Mouse (Mus musculus) kidney, adult 10 weeks (tissue): Measurements from ENCODE around the gene BC028528. TPM values are rescaled to one million over a fixed set of nuclear protein-coding genes. Genes with fewer than 3 reads are reported as not detected.

ENCODE experiments used
- polyA plus RNA-seq: library from polyadenylated mRNA; stranded (reverse); fragments of 350-450 nt; fragmentation: Illumina TruSeq; extraction: RNeasy Lipid Tissue Mini Kit (QIAGEN cat#74804); gene quantifications from one replicate; pipeline ENCODE4 v1.2.3, GENCODE M21; 2014; ENCODE audit warnings: low read depth, low replicate concordance

Gene BC028528
- polyA plus RNA-seq = 14.9 TPM

DNA sequence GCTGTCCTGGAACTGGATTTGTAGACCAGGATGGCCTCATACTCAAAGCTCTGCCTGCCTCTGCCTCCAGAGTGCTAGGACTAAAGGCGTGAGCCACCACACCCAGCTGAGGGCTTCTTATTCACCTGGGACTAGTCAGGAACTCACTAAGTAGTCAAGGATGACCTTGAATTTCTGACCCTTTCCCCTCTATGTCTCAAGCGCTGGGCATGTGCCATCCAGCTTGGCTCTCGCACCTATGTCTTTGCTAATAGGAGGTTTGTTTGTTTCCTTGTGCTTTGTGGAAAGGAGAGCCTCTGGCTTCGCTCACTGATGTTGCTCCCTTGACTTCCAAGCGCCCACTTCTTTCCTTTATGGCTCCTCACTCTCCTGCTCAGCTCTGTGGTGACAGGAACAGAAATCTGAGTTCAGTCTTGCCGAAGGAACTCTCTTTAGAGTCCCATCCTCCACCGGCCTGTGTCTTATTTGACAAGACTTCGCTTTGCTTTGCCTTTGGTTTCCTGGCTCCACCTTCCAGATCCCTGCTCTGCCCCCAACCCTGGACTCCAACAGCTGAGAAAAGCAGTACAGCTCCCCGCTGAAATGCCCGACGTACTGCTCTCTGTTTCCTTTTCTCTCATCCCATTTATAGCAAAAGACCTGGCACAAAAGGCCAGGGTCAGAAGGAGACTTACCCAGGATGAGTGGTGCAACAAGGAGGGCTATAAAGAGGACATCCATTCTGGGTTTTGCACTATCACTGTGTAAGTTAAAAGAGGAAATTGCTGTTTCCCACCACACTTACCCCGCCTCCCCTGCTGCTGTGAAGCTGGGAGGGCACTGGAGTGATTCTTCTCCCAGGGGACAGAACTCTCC is at the start of gene BC028528:
Gene BC028528 (minus strand): TSS at position 795 of the 855 bp plus-strand sequence.

DNA sequence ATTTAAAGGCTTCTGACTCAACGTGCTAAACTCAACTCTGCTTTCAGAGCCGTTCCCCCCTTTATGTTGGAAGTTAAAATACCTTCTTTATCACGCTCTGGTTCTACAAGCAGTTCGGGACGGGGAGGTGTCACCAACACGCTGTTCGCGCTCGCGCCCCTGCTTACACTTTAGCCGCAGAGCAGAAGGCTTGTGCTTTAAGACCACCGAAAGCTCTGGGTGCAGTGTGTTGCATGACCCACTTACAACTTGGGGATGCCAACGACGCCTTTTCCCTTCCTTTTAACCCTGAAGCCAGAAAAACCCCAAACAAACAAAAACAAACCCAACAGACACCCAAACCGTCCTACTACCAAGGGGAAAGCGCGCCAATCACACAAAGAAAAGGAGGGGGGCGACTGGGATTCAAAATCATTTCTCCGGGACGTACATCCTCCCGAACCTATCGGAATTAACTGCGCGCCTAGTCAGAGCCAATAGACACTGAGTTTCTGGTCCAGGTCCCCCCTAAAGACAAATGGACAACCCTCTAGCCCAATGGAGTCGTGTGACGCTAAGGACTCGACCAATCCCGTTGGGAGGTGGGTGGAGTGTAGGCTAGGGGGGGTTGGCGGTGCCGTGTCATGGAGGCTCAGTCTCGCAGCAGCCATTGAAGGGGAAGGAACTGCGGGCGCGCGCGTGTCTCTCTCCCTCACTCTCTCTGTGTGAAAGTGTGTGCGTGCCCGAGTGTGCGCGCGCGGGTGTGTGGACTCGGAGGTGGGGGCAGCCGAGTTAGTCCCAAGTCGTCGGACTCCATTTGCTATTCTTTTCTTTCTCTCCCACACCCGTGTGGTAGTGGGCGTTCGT is 37.1 kb upstream of the BC028528 start, which contains the start of gene Anp32e:
Gene Anp32e (plus strand): TSS at position 589 of the 846 bp plus-strand sequence.

DNA sequence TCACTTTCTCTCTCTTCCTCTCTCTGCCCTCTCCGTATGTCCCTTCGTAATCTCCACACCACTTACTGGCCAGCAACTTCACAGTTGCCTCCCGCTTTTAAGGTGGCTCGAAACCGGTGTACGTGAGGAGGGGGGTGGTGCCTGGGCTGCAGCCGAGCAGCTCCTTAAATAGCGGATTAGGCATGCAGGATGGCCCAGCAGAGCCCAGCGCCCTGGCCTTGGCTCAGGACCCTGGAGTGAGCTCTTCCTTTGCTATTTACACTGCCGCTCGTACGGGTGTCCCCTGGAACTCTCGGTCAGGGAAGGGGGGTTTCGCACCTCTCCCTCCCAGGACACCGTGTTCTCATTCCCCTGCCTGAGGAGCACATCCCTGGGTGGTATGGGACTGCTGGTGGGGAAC is 12.8 kb upstream of the BC028528 start, which contains the start of gene Car14:
Gene Car14 (minus strand): TSS at position 124 of the 400 bp plus-strand sequence.

DNA sequence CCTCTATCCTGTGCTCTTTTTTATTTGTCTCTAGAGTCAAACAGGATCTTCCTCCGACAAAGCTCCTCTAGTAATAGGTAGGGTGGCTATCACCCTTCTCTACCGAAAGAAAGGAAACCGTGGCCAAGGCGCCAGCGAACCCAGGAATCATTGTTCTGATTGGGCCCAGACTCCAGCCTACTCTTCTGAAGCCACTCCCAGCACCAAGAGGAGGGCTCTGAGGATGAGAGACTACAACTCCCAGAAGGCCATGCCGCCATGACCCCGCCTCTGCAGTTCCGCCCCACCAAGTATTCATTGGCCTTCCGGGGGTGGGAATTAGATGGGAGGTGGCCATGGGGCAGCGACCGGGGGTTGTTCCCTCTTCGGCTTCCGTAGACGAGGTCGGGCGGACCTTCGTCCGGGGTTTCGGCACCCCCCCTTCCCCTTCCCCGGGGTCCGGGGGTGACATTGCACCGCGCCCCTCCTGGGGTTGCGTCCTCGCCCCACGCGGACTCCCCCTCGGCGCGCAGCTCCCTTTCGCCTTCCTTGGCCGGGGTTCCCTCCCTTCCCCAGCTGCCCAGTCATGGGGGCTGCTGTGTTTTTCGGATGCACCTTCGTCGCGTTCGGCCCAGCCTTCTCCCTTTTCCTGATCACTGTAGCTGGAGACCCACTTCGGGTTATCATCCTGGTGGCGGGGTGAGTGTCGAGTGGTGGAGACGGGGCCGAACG is 2.0 kb upstream of the BC028528 start, which contains the start of gene Aph1a:
Gene Aph1a (plus strand): TSS at position 364 of the 711 bp plus-strand sequence.

DNA sequence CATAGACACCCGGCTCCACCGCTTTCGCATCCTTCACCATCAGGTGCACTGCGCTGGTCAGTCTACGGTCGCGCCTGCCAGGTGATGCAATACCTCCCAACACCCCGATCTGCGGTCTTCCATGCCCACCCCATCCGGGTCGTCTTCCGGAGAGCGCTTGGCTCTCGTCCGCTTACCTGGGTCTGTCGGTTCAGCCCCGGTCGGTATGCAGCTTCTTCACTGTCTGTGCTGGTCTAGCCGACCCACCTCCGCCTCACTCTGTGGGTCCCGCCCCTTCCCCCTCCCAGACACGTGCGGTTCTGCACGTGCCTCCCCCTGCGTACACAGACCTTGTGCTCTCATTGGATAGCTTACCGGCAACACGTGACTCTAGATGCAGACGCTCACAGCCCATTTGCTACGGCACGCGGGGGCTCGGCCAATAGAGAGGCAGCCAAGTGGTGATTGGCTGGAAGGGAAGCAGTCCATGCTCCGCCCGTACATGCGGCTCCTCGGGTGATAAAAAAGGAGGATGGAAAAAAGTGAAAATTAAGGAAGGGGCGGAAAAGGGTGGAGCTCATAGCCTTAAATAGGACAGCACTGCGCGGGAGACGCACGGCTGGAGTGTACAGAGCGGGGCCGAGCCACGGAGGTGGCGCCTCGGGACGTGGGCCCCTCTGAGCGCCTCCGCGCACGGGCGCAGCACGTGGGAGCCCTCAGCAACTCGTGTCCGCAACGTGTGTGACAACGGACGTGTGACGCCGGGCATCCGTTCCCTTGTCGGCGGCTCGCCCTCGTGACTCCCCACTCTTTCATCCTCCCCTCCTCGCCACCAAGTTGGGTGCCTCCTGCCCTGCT is 9.6 kb downstream of the BC028528 start, which contains the start of gene Ciart:
Gene Ciart (minus strand): TSS at position 273 of the 837 bp plus-strand sequence.

DNA sequence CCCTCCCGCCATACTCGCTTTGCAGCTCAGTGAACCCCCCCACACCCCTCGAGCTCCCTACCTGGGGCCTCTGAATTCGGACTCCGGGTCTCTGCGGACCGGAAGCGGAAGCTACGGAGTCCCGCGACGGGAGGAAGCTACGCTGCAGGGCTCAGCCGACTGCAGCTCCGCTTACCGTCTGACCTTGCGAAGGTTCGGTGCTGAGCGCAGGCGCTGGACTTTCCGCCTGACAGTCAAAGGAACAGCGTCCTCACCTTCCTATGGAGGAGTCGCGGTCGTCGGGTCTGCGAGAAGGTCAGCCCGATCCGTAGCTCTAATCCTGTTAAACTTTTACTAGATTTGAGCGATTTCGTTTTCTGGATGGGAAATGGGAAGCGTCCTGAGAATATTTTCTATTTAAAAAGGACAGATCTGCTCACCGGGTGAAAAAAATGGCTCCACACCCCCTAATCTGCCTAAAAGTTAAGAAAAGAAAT is 20.4 kb downstream of the BC028528 start, which contains the start of gene Mrps21:
Gene Mrps21 (minus strand): TSS at position 128 of the 476 bp plus-strand sequence.

DNA sequence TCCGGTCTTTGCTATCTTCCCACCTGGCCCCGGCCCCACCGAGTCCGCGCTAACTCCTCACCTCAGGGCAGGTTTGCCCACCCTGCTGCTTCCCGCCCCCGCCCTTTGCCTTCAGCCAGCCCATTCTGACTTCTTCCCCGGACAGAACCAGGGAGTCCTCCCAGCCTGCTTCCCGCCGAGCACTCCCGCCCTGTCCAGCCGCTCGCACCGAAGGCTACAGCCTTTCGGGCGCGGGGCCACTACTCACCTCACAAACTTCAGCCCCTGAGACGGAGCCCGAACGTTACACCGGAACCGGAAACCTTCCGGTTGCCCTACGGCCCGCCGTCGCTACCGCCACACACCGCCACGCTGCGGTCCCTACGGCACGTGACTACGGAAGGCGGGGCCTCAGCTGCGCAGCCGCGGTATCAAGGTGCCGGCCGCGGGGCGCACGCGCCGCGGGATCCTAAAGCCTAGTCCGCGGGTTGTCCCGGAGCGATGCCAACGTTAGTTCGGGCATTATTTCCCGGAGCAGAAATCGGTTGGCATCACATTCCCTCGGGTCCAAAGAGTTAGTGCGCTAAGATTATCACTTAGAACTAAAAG is 36.2 kb downstream of the BC028528 start, which contains the start of gene Prpf3:
Gene Prpf3 (minus strand): TSS at position 384 of the 588 bp plus-strand sequence.

Other genes starting within 250 kb of the BC028528 start
- 200 TPM for gene Mcl1, start 233.2 kb downstream of the BC028528 start, polyA plus RNA-seq
- gene Adamtsl4, start 204.1 kb downstream of the BC028528 start, polyA plus RNA-seq = 0.28 TPM
- 7.1 TPM for gene Ecm1, start 152.4 kb downstream of the BC028528 start, polyA plus RNA-seq
- 13.5 TPM for gene Tars2, start 131.8 kb downstream of the BC028528 start, polyA plus RNA-seq
- 27.9 TPM for gene Rprd2, start 73.1 kb downstream of the BC028528 start, polyA plus RNA-seq
- 30.5 TPM for gene Prpf3, start 36.1 kb downstream of the BC028528 start, polyA plus RNA-seq
- 50.7 TPM for gene Mrps21, start 20.5 kb downstream of the BC028528 start, polyA plus RNA-seq
- not detected for gene Ciart, start 9.8 kb downstream of the BC028528 start, polyA plus RNA-seq
- 31.4 TPM for gene Aph1a, start 2.0 kb upstream of the BC028528 start, polyA plus RNA-seq
- gene Car14, start 12.7 kb upstream of the BC028528 start, polyA plus RNA-seq = 113 TPM
- 152 TPM for gene Anp32e, start 37.2 kb upstream of the BC028528 start, polyA plus RNA-seq
- 3.1 TPM for gene Plekho1, start 104.0 kb upstream of the BC028528 start, polyA plus RNA-seq
- 54.3 TPM for gene Vps45, start 166.5 kb upstream of the BC028528 start, polyA plus RNA-seq
- gene Otud7b, start 212.5 kb upstream of the BC028528 start, polyA plus RNA-seq = 22.0 TPM